Mouse (Mus musculus) CH12.LX (cell line): ENCODE results near the gene Gm26938. TPM values are rescaled to one million over a fixed set of nuclear protein-coding genes. Genes with fewer than 3 reads are reported as not detected.

Experiments
- DNase-seq: peaks from one replicate; pipeline ENCODE4 v3.0.0-alpha.2; 2013; ENCODE audit errors: extremely low read depth
- H3K27ac ChIP-seq: 2 replicates; pipeline ENCODE4 v1.5.1; 2012; ENCODE audit warnings: low read depth, mild to moderate bottlenecking, control low read depth, moderate library complexity; ENCODE audit not compliant: insufficient read depth
- H3K27me3 ChIP-seq: replicated peaks from 2 replicates; pipeline ENCODE3; 2012; ENCODE audit warnings: inconsistent platforms
- H3K36me3 ChIP-seq, 2 experiments: replicated peaks in 1 of 2; 2 replicates each; pipeline versions ENCODE3 to v1.6.1; 2012; ENCODE audit warnings: inconsistent platforms in 1 of 2, low read length in 1 of 2, mild to moderate bottlenecking in 1 of 2, mixed read lengths in 1 of 2, moderate library complexity in 1 of 2; ENCODE audit not compliant: control insufficient read depth in 1 of 2, insufficient read depth in 1 of 2
- H3K4me1 ChIP-seq, 2 experiments: 2 replicates each; pipeline ENCODE4 v1.6.1; 2012; ENCODE audit warnings: inconsistent platforms in 1 of 2, moderate library complexity in 1 of 2; ENCODE audit not compliant: insufficient read depth in 2 of 2, control insufficient read depth in 1 of 2
- H3K4me2 ChIP-seq: 2 replicates; pipeline ENCODE4 v1.6.1; 2012; ENCODE audit warnings: low read depth, mild to moderate bottlenecking, control low read depth; ENCODE audit not compliant: poor library complexity, insufficient read depth, severe bottlenecking
- H3K4me3 ChIP-seq, 3 experiments: fragments of 150-350 bp in 1 of 3; sonication (generic) in 1 of 3; replicated peaks in 1 of 3; 2 replicates each; pipeline versions ENCODE3 to v1.5.1; 2011 to 2012; ENCODE audit warnings: low read depth in 2 of 3, low read length in 2 of 3, mild to moderate bottlenecking in 2 of 3, moderate library complexity in 2 of 3, control low read depth in 1 of 3, improper control_type of control experiment in 1 of 3, inconsistent platforms in 1 of 3, mixed read lengths in 1 of 3; ENCODE audit not compliant: poor library complexity in 1 of 3
- H3K79me2 ChIP-seq: replicated peaks from 2 replicates; pipeline ENCODE4 v1.6.1; 2012; ENCODE audit warnings: mild to moderate bottlenecking, moderate library complexity; ENCODE audit not compliant: control insufficient read depth, poor library complexity, insufficient read depth, severe bottlenecking; ENCODE audit errors: extremely low read depth
- H3K9ac ChIP-seq: 2 replicates; pipeline ENCODE4 v1.6.1; 2012; ENCODE audit warnings: low read depth, mild to moderate bottlenecking, control low read depth, moderate library complexity; ENCODE audit not compliant: insufficient read depth
- H3K9me3 ChIP-seq: replicated peaks from 2 replicates; pipeline ENCODE3; 2012; ENCODE audit warnings: low read length, inconsistent platforms, mixed read lengths
- CHD1 ChIP-seq: IDR thresholded peaks from 2 replicates; pipeline ENCODE4 v1.6.1; 2012; ENCODE audit warnings: low read depth, low read length, improper control_type of control experiment, inconsistent platforms
- CHD2 ChIP-seq: IDR thresholded peaks from 2 replicates; pipeline ENCODE4 v1.6.1; 2011; ENCODE audit warnings: low read length, improper control_type of control experiment
- E2F4 ChIP-seq: IDR thresholded peaks from 2 replicates; pipeline ENCODE4 v1.6.1; 2011; ENCODE audit warnings: low read depth, low read length, improper control_type of control experiment; ENCODE audit not compliant: insufficient replicate concordance
- ELF1 ChIP-seq: IDR thresholded peaks from 2 replicates; pipeline ENCODE4 v1.6.1; 2014; ENCODE audit warnings: low read depth, mild to moderate bottlenecking, inconsistent platforms, low read length, improper control_type of control experiment
- EP300 ChIP-seq: IDR thresholded peaks from 2 replicates; pipeline ENCODE4 v1.6.1; 2011; ENCODE audit warnings: low read length, improper control_type of control experiment
- HCFC1 ChIP-seq: IDR thresholded peaks from 2 replicates; pipeline ENCODE4 v1.6.1; 2012; ENCODE audit warnings: low read depth, mild to moderate bottlenecking, inconsistent platforms, low read length, improper control_type of control experiment
- IRF4 ChIP-seq: IDR thresholded peaks from 2 replicates; pipeline ENCODE4 v1.6.1; 2014; ENCODE audit warnings: low read depth, mild to moderate bottlenecking, inconsistent platforms, low read length, improper control_type of control experiment
- KAT2A ChIP-seq: IDR thresholded peaks from 2 replicates; pipeline ENCODE4 v1.6.1; 2012; ENCODE audit warnings: low read length, improper control_type of control experiment, inconsistent platforms; ENCODE audit not compliant: insufficient replicate concordance
- MYC ChIP-seq: IDR thresholded peaks from 2 replicates; pipeline ENCODE4 v1.6.1; 2011; ENCODE audit warnings: low read depth, mild to moderate bottlenecking, improper control_type of control experiment, low read length
- PAX5 ChIP-seq: IDR thresholded peaks from 2 replicates; pipeline ENCODE4 v1.6.1; 2012; ENCODE audit warnings: low read length, inconsistent platforms, mixed read lengths
- POLR2AphosphoS2 ChIP-seq: IDR thresholded peaks from 2 replicates; pipeline ENCODE4 v1.6.1; 2011; ENCODE audit warnings: low read depth, low read length, improper control_type of control experiment
- SIN3A ChIP-seq: IDR thresholded peaks from 2 replicates; pipeline ENCODE4 v1.6.1; 2012; ENCODE audit warnings: low read length, improper control_type of control experiment, inconsistent platforms
- SMC3 ChIP-seq: IDR thresholded peaks from 2 replicates; pipeline ENCODE4 v1.6.1; 2011; ENCODE audit warnings: low read depth, low read length, improper control_type of control experiment
- TBP ChIP-seq: conservative IDR thresholded peaks from 2 replicates; pipeline ENCODE4 v1.6.1; 2011; ENCODE audit warnings: low read depth, low read length, improper control_type of control experiment
- USF1 ChIP-seq: IDR thresholded peaks from 2 replicates; pipeline ENCODE4 v1.6.1; 2014; ENCODE audit warnings: low read depth, mild to moderate bottlenecking, inconsistent platforms, low read length, improper control_type of control experiment
- USF2 ChIP-seq: conservative IDR thresholded peaks from 2 replicates; pipeline ENCODE4 v1.6.1; 2011; ENCODE audit warnings: low read depth, low read length, improper control_type of control experiment
- ZC3H11A ChIP-seq: IDR thresholded peaks from 2 replicates; pipeline ENCODE4 v1.6.1; 2012; ENCODE audit warnings: low read depth, mild to moderate bottlenecking, inconsistent platforms, low read length, improper control_type of control experiment
- ZNF384 ChIP-seq: IDR thresholded peaks from 2 replicates; pipeline ENCODE4 v1.6.1; 2012; ENCODE audit warnings: low read depth, low read length, improper control_type of control experiment, inconsistent platforms
- dilution Hi-C: fragments of 300-500 bp; cut with MboI; formaldehyde crosslinking; loops from 2 replicates; pipeline ENCODE4 v1.14.3; 2020; ENCODE audit warnings: low sequenced_read_pairs; ENCODE audit not compliant: extremely low pct_unique_long_range_greater_than_20kb, extremely low pct_ligation_motif_present
- in situ Hi-C: fragments of 300-500 bp; cut with MboI; formaldehyde crosslinking; loops from 3 replicates; pipeline ENCODE4 v1.14.3; 2019; ENCODE audit warnings: low sequenced_read_pairs, low pct_ligation_motif_present, low pct_unique_long_range_greater_than_20kb, mixed read lengths
- polyA plus RNA-seq: library from polyadenylated mRNA; unstranded; fragments of >175 nt; gene quantifications from 2 replicates; pipeline ENCODE4 v1.2.1, GENCODE M21; 2012; ENCODE audit warnings: low read depth; ENCODE audit not compliant: insufficient read length
- total RNA-seq, 2 experiments: library from RNA; depleted of rRNA; stranded (reverse); fragments of 300-350 nt in 1 of 2; fragments of >200 nt in 1 of 2; gene quantifications; 2 replicates each; pipeline ENCODE4 v1.2.3; 2012 to 2014

Gm26938 gene
- total and polyA plus RNA-seq, 3 experiments: not detected

DNA sequence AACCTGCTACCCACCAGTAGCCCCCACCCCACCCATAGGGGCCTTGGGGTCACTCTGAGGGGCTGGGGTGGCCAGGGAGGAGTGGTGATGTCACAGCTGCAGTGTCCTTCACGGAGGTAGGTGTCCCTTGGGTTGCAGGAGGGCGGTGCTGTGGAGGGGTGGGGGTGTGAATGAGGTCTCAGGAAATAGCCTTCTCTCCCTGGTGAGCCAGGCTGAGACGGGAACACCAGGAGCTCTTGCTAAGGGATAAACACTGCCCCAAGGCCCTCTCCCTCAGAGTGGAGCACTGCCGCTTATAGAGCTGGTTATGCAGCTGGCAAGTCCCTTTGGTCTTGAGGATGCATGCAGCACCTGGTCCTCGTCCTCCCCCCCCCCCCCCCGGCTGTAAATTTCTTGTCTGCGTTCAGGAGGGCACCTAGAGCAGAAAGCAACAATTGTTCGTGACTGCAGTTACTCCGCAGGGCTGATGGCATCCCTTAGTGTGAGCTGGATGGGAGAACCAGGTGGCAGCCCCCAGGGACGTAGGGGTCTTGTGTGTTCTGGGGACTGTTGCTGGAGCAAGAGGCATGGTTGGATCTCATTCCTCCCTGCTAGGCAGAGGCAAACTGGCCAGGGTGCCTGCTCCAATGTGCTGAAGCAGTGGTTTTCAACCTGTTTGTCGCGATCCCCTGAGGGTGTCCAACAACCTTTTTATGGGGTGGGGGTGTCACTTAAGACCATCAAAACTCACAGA, 27.9 kb downstream of the Gm26938 start:
- H3K4me3 ChIP-seq: no peak overlapping the region
- H3K9me3 ChIP-seq: no peaks in the 10 kb centered on the region
- TF ChIP-seq USF2 (no peak), USF1 (no peak), PAX5 (no peak), ELF1 (no peak)
- H3K36me3 ChIP-seq: peaks cover 32 to 90% of the 10 kb centered on the region in 2 experiments
- H3K4me1 ChIP-seq: peaks cover 15 to 30% of the 10 kb centered on the region in 2 experiments
- no peak overlapping the region for H3K27ac ChIP-seq
- H3K27me3 ChIP-seq: no peaks in the 10 kb centered on the region
- H3K4me2 ChIP-seq: no peak overlapping the region
- H3K9ac ChIP-seq: no peak overlapping the region
- H3K79me2 ChIP-seq: peaks cover 34% of the 10 kb centered on the region
- in situ Hi-C loops (no loop called here), dilution Hi-C loops (no loop called here)
- no peak for DNase-seq

DNA sequence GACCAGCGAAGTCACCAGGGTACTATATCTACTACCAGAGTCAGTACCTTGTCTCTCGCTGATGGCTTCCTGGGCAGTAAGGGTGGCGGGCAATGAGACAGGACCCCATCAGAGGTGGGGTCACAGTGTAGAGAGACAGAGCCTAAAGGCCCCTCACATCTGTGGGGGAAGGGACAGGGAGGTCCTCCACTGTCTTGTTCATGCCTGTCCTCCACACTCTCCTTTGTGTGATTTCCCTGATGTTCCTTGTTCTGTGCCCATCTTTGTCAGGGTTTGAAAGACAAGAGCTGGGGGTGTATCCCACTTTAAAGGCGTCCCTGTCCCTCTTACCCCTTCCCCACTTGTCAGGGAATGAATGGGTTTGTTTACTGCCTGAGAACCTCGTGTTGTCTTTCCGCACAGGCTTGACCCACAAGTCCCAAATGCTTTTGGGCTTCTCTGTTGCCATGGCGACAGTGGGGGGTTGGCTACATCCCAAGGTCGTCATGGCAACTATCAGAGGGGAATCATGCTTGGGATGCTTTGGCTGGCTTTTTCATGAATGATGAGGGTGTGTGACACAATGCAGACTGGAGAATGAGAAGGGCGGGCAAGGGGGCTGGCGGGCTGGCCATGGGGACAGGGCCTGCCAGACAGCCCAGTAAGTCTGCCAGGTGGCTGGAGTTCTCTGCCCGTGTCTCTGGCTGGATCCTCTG, 28.6 kb downstream of the Gm26938 start:
- no peak overlapping the region for H3K27ac ChIP-seq
- no peak overlapping the region for H3K4me2 ChIP-seq
- H3K4me3 ChIP-seq: no peak overlapping the region
- H3K79me2 ChIP-seq: peaks cover 40% of the 10 kb centered on the region
- H3K27me3 ChIP-seq: no peaks in the 10 kb centered on the region
- no peak for TF ChIP-seq TBP
- TF ChIP-seq SIN3A: no peak
- no peak for TF ChIP-seq HCFC1
- no peak for TF ChIP-seq KAT2A
- no peak for TF ChIP-seq SMC3
- TF ChIP-seq E2F4: no peak
- TF ChIP-seq CHD2: no peak
- TF ChIP-seq ZC3H11A: no peak
- no peak for TF ChIP-seq EP300
- TF ChIP-seq USF1: no peak
- TF ChIP-seq USF2: no peak
- TF ChIP-seq ZNF384: no peak
- TF ChIP-seq POLR2AphosphoS2: no peak
- TF ChIP-seq CHD1: no peak
- no peak for TF ChIP-seq IRF4
- TF ChIP-seq MYC: no peak
- peaks cover 32 to 87% of the 10 kb centered on the region in 2 experiments for H3K36me3 ChIP-seq
- no peak overlapping the region for H3K9ac ChIP-seq
- no peak for DNase-seq
- H3K9me3 ChIP-seq: no peaks in the 10 kb centered on the region
- in situ Hi-C loops (no loop called here), dilution Hi-C loops (no loop called here)
- H3K4me1 ChIP-seq: peaks cover 17 to 37% of the 10 kb centered on the region in 2 experiments
